Mouse (Mus musculus): ENCODE data around the gene Utp15. TPM values are rescaled to one million over a fixed set of nuclear protein-coding genes. Genes with fewer than 3 reads are reported as not detected.

Utp15 gene
- total RNA-seq, 1 experiment from 2014 or later: 19.1 TPM

- DNase-seq: no peak
Measured at GRCm38 (mm10) chr13:98249594-98249993, 13.2 kb downstream of the Utp15 start.

- DNase-seq: no peak
Measured at GRCm38 (mm10) chr13:98245386-98245785, 17.5 kb downstream of the Utp15 start.

GRCm38 (mm10) chr13:98244571-98245350 is 18.1 kb downstream of the Utp15 start:
- DNase-seq: no peak

GRCm38 (mm10) chr13:98241531-98242282 is 21.1 kb downstream of the Utp15 start:
- DNase-seq: no peak

- DNase-seq: peak; percentile 64
Measured at GRCm38 (mm10) chr13:98239978-98240641, 22.7 kb downstream of the Utp15 start.

GRCm38 (mm10) chr13:98235451-98235850 is 27.4 kb downstream of the Utp15 start:
- no peak for DNase-seq

- no peak for DNase-seq
Measured at GRCm38 (mm10) chr13:98230511-98230910, 32.3 kb downstream of the Utp15 start.

GRCm38 (mm10) chr13:98226225-98226624 is 36.6 kb downstream of the Utp15 start:
- no peak for DNase-seq

GRCm38 (mm10) chr13:98222848-98223247 is 40.0 kb downstream of the Utp15 start:
- DNase-seq: peak; percentile 44

GRCm38 (mm10) chr13:98210137-98210536 is 52.7 kb downstream of the Utp15 start:
- no peak for DNase-seq

- no peak for DNase-seq
Measured at GRCm38 (mm10) chr13:98208842-98209241, 54.0 kb downstream of the Utp15 start.

- DNase-seq: no peak
Measured at GRCm38 (mm10) chr13:98206546-98206870, 56.3 kb downstream of the Utp15 start.

- DNase-seq: peak; percentile 80
Measured at GRCm38 (mm10) chr13:98205771-98206545, 56.9 kb downstream of the Utp15 start, which contains the start of gene Arhgef28. Arhgef28 (minus strand) TSS chr13:98206439.

- DNase-seq: no peak
Measured at GRCm38 (mm10) chr13:98205111-98205510, 57.7 kb downstream of the Utp15 start.

GRCm38 (mm10) chr13:98204371-98204770 is 58.5 kb downstream of the Utp15 start:
- DNase-seq: no peak

- DNase-seq: peak; percentile 19
Measured at GRCm38 (mm10) chr13:98201436-98201835, 61.4 kb downstream of the Utp15 start.

Other genes starting within 250 kb of the Utp15 start
- gene Arhgef28, start 56.6 kb downstream of the Utp15 start, total RNA-seq (2021): 16.0 and 19.8 TPM in 2 replicates
- gene Ankra2, start within 50 bp of the Utp15 start, total RNA-seq (2021): 22.9 and 29.1 TPM in 2 replicates
- not detected in 2 replicates for gene Gm21976, start 16.8 kb upstream of the Utp15 start, total RNA-seq (2021)
- 357 and 391 TPM in 2 replicates for gene Btf3, start 54.0 kb upstream of the Utp15 start, total RNA-seq (2021)
- 0.30 and 0.48 TPM in 2 replicates for gene Foxd1, start 91.2 kb upstream of the Utp15 start, total RNA-seq (2021)
- gene Gm10320, start 229.0 kb upstream of the Utp15 start, total RNA-seq (2021): not detected in 2 replicates